Mouse (Mus musculus) right cerebral cortex, postnatal 14 days (tissue): ENCODE results near the gene Hist1h2ah.
A peak's percentile ranks its signal among the peaks of the same experiment; 100 is the strongest.

Experiments
- DNase-seq: peaks from one replicate; pipeline ENCODE4 v3.0.0; 2022

Hist1h2ah gene

GRCm38 (mm10) chr13:22007121-22007510 lies 28.3 kb downstream of the Hist1h2ah start:
- DNase-seq, result no peak

- no peak for DNase-seq
Measured at GRCm38 (mm10) chr13:22006334-22007120, 28.8 kb downstream of the Hist1h2ah start.

- DNase-seq, result peak; percentile 32
Measured at GRCm38 (mm10) chr13:22005605-22006333, 29.6 kb downstream of the Hist1h2ah start.

GRCm38 (mm10) chr13:22001823-22002222 lies 33.5 kb downstream of the Hist1h2ah start:
- DNase-seq, result no peak

GRCm38 (mm10) chr13:22001346-22001745 lies 34.0 kb downstream of the Hist1h2ah start:
- no peak for DNase-seq

- DNase-seq, result no peak
Measured at GRCm38 (mm10) chr13:21999147-21999546, 36.2 kb downstream of the Hist1h2ah start.

GRCm38 (mm10) chr13:21998412-21998811 lies 37.0 kb downstream of the Hist1h2ah start:
- DNase-seq, result no peak

- DNase-seq, result no peak
Measured at GRCm38 (mm10) chr13:21997821-21998220, 37.5 kb downstream of the Hist1h2ah start.

GRCm38 (mm10) chr13:21997201-21997820 lies 38.1 kb downstream of the Hist1h2ah start:
- DNase-seq, result no peak

GRCm38 (mm10) chr13:21996840-21997185 lies 38.6 kb downstream of the Hist1h2ah start:
- DNase-seq, result no peak

GRCm38 (mm10) chr13:21996101-21996839 lies 39.1 kb downstream of the Hist1h2ah start:
- no peak for DNase-seq

GRCm38 (mm10) chr13:21995331-21995914 lies 39.9 kb downstream of the Hist1h2ah start:
- no peak for DNase-seq

- DNase-seq, result no peak
Measured at GRCm38 (mm10) chr13:21994896-21995295, 40.5 kb downstream of the Hist1h2ah start.

GRCm38 (mm10) chr13:21993957-21994738 lies 41.2 kb downstream of the Hist1h2ah start:
- no peak for DNase-seq

- DNase-seq, result no peak
Measured at GRCm38 (mm10) chr13:21992550-21992949, 42.8 kb downstream of the Hist1h2ah start.
